Mouse (Mus musculus) cerebellum, adult 2 months (tissue): Measurements from ENCODE around the gene Wnt7b. TPM values are rescaled to one million over a fixed set of nuclear protein-coding genes. Genes with fewer than 3 reads are reported as not detected.

Experiments used
- DNase-seq, 2 experiments: peaks; one replicate each; pipeline ENCODE4 v3.0.0; 2021
- H3K27ac ChIP-seq: fragments of 200-500 bp; 2 replicates; pipeline ENCODE4 v1.5.1; 2012; ENCODE audit warnings: low read length, control low read depth, inconsistent platforms; ENCODE audit not compliant: insufficient read depth
- H3K27me3 ChIP-seq: fragments of 200-500 bp; 2 replicates; pipeline ENCODE4 v1.6.1; 2012; ENCODE audit warnings: inconsistent platforms, mild to moderate bottlenecking, low read length, moderate library complexity; ENCODE audit not compliant: control insufficient read depth, insufficient read depth
- H3K4me1 ChIP-seq: fragments of 200-500 bp; 2 replicates; pipeline ENCODE4 v1.6.1; 2011; ENCODE audit warnings: low read length; ENCODE audit not compliant: control insufficient read depth, insufficient read depth
- H3K4me3 ChIP-seq: fragments of 200-500 bp; replicated peaks from 2 replicates; pipeline ENCODE3; 2011; ENCODE audit warnings: mild to moderate bottlenecking, low read depth, low read length, control low read depth; ENCODE audit not compliant: insufficient read depth
- CTCF ChIP-seq: fragments of 200-500 bp; IDR thresholded peaks from 2 replicates; pipeline ENCODE4 v1.5.1; 2011; ENCODE audit warnings: low read depth, mild to moderate bottlenecking, control low read depth, low read length, moderate library complexity, borderline replicate concordance; ENCODE audit not compliant: insufficient read depth
- POLR2A ChIP-seq: fragments of 200-500 bp; IDR thresholded peaks from 2 replicates; pipeline ENCODE4 v1.6.1; 2011; ENCODE audit warnings: low read length, control low read depth, borderline replicate concordance; ENCODE audit not compliant: insufficient read depth
- WGBS: fragments of 180-500 bp; shearing (Covaris S2); methylation state at CpG from one replicate; pipeline ENCODE4 v1.1.7; 2018; 5-methylcytosine and 5-hydroxymethylcytosine counted together
- polyA plus RNA-seq: library from polyadenylated mRNA; depleted of rRNA; stranded (reverse); fragments of >200 nt; gene quantifications from 2 replicates; pipeline ENCODE4 v1.2.3, GENCODE M21; 2012

Wnt7b gene
- polyA plus RNA-seq, 1 experiment, result 14.7 TPM

DNA sequence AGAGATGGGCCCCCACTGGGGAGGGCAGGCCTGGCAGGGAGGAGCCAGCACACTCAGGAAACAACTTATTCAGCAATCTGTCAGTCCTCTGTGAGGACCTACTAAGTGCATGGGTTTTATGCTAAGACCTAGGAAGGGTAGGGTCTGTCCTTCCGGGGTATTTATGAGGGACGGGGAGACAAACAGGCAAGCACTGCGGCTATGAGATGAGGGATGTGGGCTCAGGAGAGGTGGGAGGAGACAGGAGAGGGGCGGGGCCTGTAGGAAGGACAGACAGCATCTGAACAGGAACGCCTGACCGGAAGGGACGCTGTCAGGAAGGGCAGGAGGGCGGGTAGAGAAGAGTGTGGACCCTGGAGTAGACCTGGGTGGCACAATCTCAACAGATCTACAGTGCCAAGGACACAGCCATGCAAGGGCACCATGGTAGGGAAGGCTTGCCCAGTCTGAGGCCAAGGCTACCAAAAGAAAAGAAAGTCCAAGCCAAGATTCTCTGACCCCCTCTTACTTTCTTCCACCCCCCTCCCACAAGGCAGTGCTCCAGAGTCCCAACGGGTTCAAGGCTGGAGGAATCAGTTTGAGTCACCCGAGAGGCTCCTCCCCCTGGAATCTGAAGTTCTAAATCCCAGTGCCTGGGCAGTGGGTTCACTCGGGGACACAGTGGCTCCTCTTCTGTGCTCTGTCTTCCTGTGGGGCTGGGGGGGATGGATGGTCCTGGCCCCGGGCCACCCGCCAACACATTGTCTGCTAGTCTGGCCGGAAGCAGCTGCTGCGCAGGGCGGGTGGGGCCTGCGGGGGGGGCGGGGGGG lies 17.8 kb upstream of the Wnt7b start:
- Histone ChIP-seq H3K4me1 (peaks cover 4% of the 10 kb centered on the region; the same call in 1 of the 2 replicates), H3K27ac (no peak overlapping the region), H3K4me3 (no peak overlapping the region), H3K27me3 (no peaks in the 10 kb centered on the region)
- DNase-seq, result peak; percentile 25 to 36
- TF ChIP-seq POLR2A (no peak), CTCF (no peak)
- 25% methylated on average over 18 of the region's 18 CpGs for WGBS

DNA sequence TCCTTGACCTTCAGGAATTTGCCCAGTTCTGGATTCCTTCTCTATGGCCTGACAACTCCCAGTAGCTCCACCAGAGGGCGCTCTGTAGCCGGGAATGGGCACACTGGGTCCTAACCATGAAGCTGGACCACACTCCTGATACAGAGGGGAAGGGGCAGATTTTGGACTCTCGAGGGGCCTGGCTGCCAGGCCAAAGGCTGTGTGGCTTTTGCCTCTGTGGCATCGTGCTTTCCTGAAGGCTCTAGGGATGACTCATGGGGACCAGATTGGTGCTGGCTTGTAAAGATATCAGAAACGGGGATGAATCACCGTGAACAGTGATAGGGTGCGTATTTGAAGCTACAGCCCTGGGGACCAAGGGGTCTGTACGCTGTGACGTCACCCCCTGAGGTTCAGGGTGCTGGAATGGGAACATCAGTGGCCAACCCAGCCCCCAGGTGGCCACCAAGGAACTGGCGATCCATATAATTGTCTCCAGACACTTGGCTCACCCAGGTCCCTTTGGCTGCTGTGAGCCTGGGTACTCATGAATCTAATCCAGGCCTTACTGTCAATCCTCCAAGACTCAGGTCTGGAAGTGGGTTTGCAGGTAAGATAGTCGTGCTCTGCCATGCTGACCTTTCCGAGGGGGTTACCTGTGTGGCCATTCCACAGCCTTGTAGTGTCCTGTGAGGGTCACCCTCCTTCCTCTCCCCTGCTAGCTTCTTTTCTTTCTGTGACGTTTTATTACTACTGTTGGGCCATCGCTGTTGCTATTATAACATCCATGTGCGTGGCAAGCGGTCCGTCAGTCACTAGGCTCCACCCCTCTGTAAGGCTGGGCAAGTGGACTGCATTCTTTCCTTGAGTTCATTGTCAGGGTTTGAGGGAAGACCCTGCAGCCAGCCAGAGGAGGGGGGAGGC lies 17.0 kb upstream of the Wnt7b start:
- H3K27ac ChIP-seq, result no peak overlapping the region
- DNase-seq, result peak; percentile 74 to 87
- WGBS, result 24% methylated on average over 17 of the region's 17 CpGs
- peak overlapping the region; percentile 42 for H3K4me3 ChIP-seq
- H3K27me3 ChIP-seq, result no peaks in the 10 kb centered on the region
- no peak for TF ChIP-seq POLR2A
- TF ChIP-seq CTCF, result peak; percentile 95
- H3K4me1 ChIP-seq, result peaks cover 4% of the 10 kb centered on the region; the same call in 1 of the 2 replicates

DNA sequence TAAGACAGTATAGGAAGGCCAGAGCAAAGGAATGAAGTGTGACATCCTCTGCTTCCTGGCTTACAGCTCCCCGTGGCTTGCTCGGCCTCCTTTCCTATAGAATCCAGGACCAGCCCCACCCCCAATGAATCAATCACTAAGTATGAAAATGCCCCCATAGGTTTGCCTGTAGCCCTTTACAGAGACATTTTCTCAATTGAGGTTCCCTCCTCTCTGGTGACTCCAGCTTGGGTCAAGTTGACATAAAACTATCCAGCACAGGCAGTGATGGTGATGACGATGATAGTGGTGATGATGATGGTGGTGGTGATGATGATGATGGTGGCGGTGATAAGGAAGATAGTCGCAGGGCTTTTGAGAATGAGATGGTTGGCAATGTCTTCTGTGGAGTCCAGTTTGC lies 16.2 kb upstream of the Wnt7b start:
- Histone ChIP-seq H3K27ac (no peak overlapping the region), H3K27me3 (no peaks in the 10 kb centered on the region), H3K4me1 (peaks cover 4% of the 10 kb centered on the region; the same call in 1 of the 2 replicates), H3K4me3 (no peak overlapping the region)
- no peak for TF ChIP-seq CTCF
- no peak for TF ChIP-seq POLR2A
- DNase-seq, result no peak
- WGBS, result 73% methylated on average over 5 of the region's 5 CpGs

DNA sequence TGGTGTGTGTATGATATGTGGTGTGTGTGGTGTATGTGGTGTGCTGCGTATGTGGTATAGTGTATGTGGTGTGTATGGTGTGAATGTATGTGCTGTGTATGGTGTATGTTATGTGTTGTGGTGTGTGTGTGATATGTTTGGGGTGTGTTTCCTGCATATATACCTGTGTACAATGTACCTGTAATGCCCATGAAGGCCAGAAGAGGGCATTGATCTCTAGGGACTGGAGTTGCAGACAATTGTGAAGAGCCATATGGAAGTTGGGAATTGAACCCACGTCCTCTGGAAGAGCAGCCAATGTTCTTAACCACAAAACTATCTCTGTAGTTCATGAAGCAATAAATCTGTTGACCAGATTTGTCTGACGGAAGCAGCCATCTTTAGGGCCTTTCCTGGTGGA lies 15.1 kb upstream of the Wnt7b start:
- H3K27me3 ChIP-seq, result no peaks in the 10 kb centered on the region
- 74% methylated on average over 3 of the region's 3 CpGs for WGBS
- no peak overlapping the region for H3K27ac ChIP-seq
- DNase-seq, result no peak
- TF ChIP-seq CTCF (no peak), POLR2A (no peak)
- no peak overlapping the region for H3K4me3 ChIP-seq
- peaks cover 4% of the 10 kb centered on the region; the same call in 1 of the 2 replicates for H3K4me1 ChIP-seq

DNA sequence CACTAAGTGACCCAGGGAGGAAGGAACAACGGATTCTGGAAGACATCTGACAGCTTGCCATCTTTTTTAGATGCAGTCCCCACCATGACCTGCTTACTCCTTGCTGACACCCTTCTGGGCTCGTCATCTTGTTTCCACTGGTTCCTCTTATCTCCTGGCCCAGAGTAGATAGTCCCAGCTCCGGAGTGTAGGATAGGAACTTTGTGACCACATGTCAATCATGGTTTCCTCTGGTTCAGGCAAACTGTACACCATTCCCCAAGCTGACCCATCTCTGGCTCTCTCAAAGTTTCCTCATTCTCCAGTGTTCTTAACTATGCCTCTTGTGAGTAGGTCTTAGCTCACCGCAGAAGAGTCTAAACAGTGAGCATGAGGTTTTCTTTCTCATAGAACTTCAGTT lies 10.4 kb upstream of the Wnt7b start:
- Histone ChIP-seq H3K27me3 (no peaks in the 10 kb centered on the region), H3K27ac (no peak overlapping the region), H3K4me1 (no peaks in the 10 kb centered on the region), H3K4me3 (no peak overlapping the region)
- TF ChIP-seq CTCF, result no peak
- no peak for TF ChIP-seq POLR2A
- DNase-seq, result no peak
- 81% methylated on average over 4 of the region's 4 CpGs for WGBS

DNA sequence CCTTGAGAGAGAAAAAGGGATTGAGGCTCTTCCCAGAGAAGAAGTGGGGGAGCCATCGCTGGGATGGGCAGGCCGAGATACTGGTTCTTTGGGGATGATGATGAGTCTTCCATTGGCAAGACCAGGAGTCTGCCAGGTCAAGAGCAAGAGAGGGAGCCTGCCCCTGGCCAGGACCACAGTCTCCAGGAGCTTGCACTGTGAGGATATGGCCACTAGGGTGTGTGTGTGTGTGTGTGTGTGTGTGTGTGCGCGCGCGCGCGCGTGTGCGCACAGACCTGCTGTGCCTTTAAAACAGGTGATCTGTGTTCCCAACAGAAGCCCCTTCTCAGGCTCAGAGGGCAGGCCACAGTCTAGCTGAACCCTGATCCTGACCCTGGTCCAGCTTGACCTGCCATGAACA lies 8.6 kb upstream of the Wnt7b start:
- DNase-seq, result no peak
- Histone ChIP-seq H3K4me3 (no peak overlapping the region), H3K27me3 (no peaks in the 10 kb centered on the region), H3K4me1 (no peaks in the 10 kb centered on the region), H3K27ac (no peak overlapping the region)
- TF ChIP-seq POLR2A, result no peak
- no peak for TF ChIP-seq CTCF
- 93% methylated on average over 10 of the region's 10 CpGs for WGBS

DNA sequence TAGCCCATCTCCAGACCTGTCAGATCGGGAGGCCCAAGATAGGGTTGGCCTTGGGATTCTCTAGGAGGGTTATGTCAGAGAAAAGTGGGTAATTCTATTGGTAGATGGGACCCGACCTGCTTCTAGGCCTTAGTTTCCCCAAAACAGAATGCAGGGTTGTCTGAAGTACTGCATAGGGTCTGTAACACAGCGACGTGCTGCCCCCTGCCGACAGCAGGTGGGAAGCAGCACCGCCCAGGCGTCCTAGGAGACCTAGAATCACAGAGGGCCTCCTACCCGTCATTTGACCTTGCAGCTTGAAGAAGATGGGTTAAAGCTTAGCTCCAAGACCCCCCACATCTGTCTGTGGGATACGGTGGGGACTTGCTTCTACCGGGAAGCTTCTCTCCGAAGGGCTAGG lies 1.2 kb upstream of the Wnt7b start:
- H3K4me1 ChIP-seq, result peaks cover 4% of the 10 kb centered on the region; the same call in 1 of the 2 replicates
- peak; percentile 49 to 66 for DNase-seq
- H3K27me3 ChIP-seq, result peaks cover 5% of the 10 kb centered on the region; the same call in 1 of the 2 replicates
- no peak overlapping the region for H3K27ac ChIP-seq
- WGBS, result 7% methylated on average over 11 of the region's 11 CpGs
- TF ChIP-seq CTCF, result peak; percentile 70; the same call in 1 of the 2 replicates
- no peak for TF ChIP-seq POLR2A
- no peak overlapping the region for H3K4me3 ChIP-seq

DNA sequence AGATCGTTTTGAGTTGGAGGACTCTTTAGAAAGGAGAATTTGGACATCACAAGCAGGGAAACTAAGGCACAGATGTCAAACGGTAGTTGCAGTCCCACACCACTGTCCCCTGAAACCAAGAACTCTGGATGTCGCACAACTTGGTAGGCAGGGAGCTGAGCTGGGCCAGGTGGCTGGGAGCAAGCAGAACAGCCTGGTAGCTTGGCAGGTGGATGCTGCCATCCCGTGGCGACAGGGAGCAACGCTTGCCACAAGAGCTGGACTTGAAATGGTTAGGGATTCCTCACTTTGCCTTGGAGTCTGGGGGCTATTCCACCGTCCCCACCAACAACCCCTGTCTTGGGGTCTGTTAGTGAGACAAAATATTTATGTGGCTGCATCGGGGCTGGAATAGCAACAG lies 751 bp upstream of the Wnt7b start:
- H3K27ac ChIP-seq, result no peak overlapping the region
- no peak overlapping the region for H3K4me3 ChIP-seq
- WGBS, result under 1% methylated on average over 8 of the region's 8 CpGs
- DNase-seq, result peak; percentile 78 to 85
- TF ChIP-seq CTCF, result peak; percentile 100
- no peak for TF ChIP-seq POLR2A
- peaks cover 4% of the 10 kb centered on the region; the same call in 1 of the 2 replicates for H3K4me1 ChIP-seq
- peaks cover 5% of the 10 kb centered on the region; the same call in 1 of the 2 replicates for H3K27me3 ChIP-seq
